Mouse (Mus musculus) spleen, adult 2 months (tissue): ENCODE measurements around the gene Vamp5.

ENCODE experiments used
- CTCF ChIP-seq: fragments of 200-500 bp; IDR thresholded peaks from 2 replicates; pipeline ENCODE4 v1.5.1; 2011; ENCODE audit warnings: mild to moderate bottlenecking, inconsistent platforms; ENCODE audit not compliant: insufficient read depth, insufficient read length, insufficient replicate concordance; ENCODE audit errors: extremely low read depth
- POLR2A ChIP-seq: fragments of 200-500 bp; IDR thresholded peaks from 2 replicates; pipeline ENCODE4 v1.6.1; 2011; ENCODE audit warnings: low read depth, low read length, inconsistent platforms

- no peak for TF ChIP-seq POLR2A
- no peak for TF ChIP-seq CTCF
These were observed 31.9 kb downstream of the Vamp5 start for GRCm38 (mm10) chr6:72348411-72348810.
